Mouse (Mus musculus) megakaryocyte, embryonic 14.5 days (primary cell): ENCODE data around the gene Pde4b. TPM values are rescaled to one million over a fixed set of nuclear protein-coding genes. Genes with fewer than 3 reads are reported as not detected.

Source experiments
- H3K27me3 ChIP-seq: replicated peaks from 2 replicates; pipeline ENCODE3; 2012; ENCODE audit warnings: inconsistent platforms
- H3K36me3 ChIP-seq: replicated peaks from 2 replicates; pipeline ENCODE3; 2012; ENCODE audit warnings: low read length, inconsistent platforms, mixed read lengths
- H3K4me1 ChIP-seq: 2 replicates; pipeline ENCODE4 v1.6.1; 2012; ENCODE audit warnings: inconsistent platforms
- H3K4me3 ChIP-seq: replicated peaks from 2 replicates; pipeline ENCODE3; 2012; ENCODE audit warnings: moderate library complexity, mild to moderate bottlenecking, inconsistent platforms
- H3K9me3 ChIP-seq: 2 replicates; pipeline ENCODE4 v1.6.1; 2012; ENCODE audit warnings: inconsistent platforms
- FLI1 ChIP-seq: IDR thresholded peaks from 2 replicates; pipeline ENCODE4 v1.6.1; 2012; ENCODE audit warnings: low read length, inconsistent platforms, mixed read lengths
- GATA1 ChIP-seq: IDR thresholded peaks from 3 replicates; pipeline ENCODE4 v1.6.1; 2012; ENCODE audit warnings: mixed read lengths, low read length, inconsistent platforms, borderline replicate concordance
- polyA plus RNA-seq: library from polyadenylated mRNA; stranded (reverse); fragments of >175 nt; gene quantifications from 2 replicates; pipeline ENCODE4 v1.2.3, GENCODE M21; 2012; ENCODE audit warnings: low replicate concordance; ENCODE audit not compliant: insufficient read depth

Pde4b gene
- polyA plus RNA-seq, 1 experiment: 1.2 TPM

- Histone ChIP-seq H3K4me3 (no peak overlapping the region), H3K9me3 (no peaks in the 10 kb centered on the region), H3K36me3 (no peaks in the 10 kb centered on the region), H3K27me3 (no peaks in the 10 kb centered on the region), H3K4me1 (peaks cover 18% of the 10 kb centered on the region; the same call in 1 of the 2 replicates)
- TF ChIP-seq FLI1: no peak
- no peak for TF ChIP-seq GATA1
These were observed 409.9 kb downstream of the Pde4b start for GRCm38 (mm10) chr4:102497221-102497620.

- Histone ChIP-seq H3K4me1 (peaks cover 24% of the 10 kb centered on the region), H3K36me3 (no peaks in the 10 kb centered on the region), H3K27me3 (no peaks in the 10 kb centered on the region), H3K4me3 (no peak overlapping the region), H3K9me3 (no peaks in the 10 kb centered on the region)
- no peak for TF ChIP-seq FLI1
- TF ChIP-seq GATA1: no peak
These were observed 411.0 kb downstream of the Pde4b start for GRCm38 (mm10) chr4:102498169-102498919.

GRCm38 (mm10) chr4:102498920-102499316 lies 411.6 kb downstream of the Pde4b start:
- TF ChIP-seq FLI1 (no peak), GATA1 (no peak)

GRCm38 (mm10) chr4:102505714-102506113 lies 418.4 kb downstream of the Pde4b start:
- peaks cover 44% of the 10 kb centered on the region for H3K4me1 ChIP-seq
- H3K27me3 ChIP-seq: peaks cover 1% of the 10 kb centered on the region
- TF ChIP-seq GATA1 (no peak), FLI1 (no peak)
- H3K4me3 ChIP-seq: no peak overlapping the region
- H3K36me3 ChIP-seq: no peaks in the 10 kb centered on the region
- H3K9me3 ChIP-seq: no peaks in the 10 kb centered on the region

More at GRCm38 (mm10) chr4:102498920-102499316, 411.6 kb downstream of the Pde4b start:
- Histone ChIP-seq H3K27me3 (no peaks in the 10 kb centered on the region), H3K9me3 (no peaks in the 10 kb centered on the region), H3K4me1 (peaks cover 26% of the 10 kb centered on the region), H3K4me3 (no peak overlapping the region), H3K36me3 (no peaks in the 10 kb centered on the region)

- Histone ChIP-seq H3K4me3 (peak overlapping the region; percentile 84), H3K4me1 (peaks cover 52% of the 10 kb centered on the region), H3K9me3 (no peaks in the 10 kb centered on the region), H3K27me3 (peaks cover 5% of the 10 kb centered on the region), H3K36me3 (no peaks in the 10 kb centered on the region)
- TF ChIP-seq FLI1: no peak
- TF ChIP-seq GATA1: no peak
These were observed 419.3 kb downstream of the Pde4b start for GRCm38 (mm10) chr4:102506376-102507280.

- H3K27me3 ChIP-seq: peaks cover 9% of the 10 kb centered on the region
- peak overlapping the region; percentile 84 for H3K4me3 ChIP-seq
- no peak for TF ChIP-seq GATA1
- peaks cover 58% of the 10 kb centered on the region for H3K4me1 ChIP-seq
- no peaks in the 10 kb centered on the region for H3K9me3 ChIP-seq
- H3K36me3 ChIP-seq: no peaks in the 10 kb centered on the region
These were observed 420.0 kb downstream of the Pde4b start for GRCm38 (mm10) chr4:102507344-102507743.

GRCm38 (mm10) chr4:102507753-102508152 lies 420.4 kb downstream of the Pde4b start:
- peak overlapping the region; percentile 84 for H3K4me3 ChIP-seq
- TF ChIP-seq GATA1 (no peak), FLI1 (no peak)
- H3K27me3 ChIP-seq: peaks cover 9% of the 10 kb centered on the region
- no peaks in the 10 kb centered on the region for H3K9me3 ChIP-seq
- H3K4me1 ChIP-seq: peaks cover 59% of the 10 kb centered on the region
- H3K36me3 ChIP-seq: no peaks in the 10 kb centered on the region

GRCm38 (mm10) chr4:102510061-102510460 lies 422.7 kb downstream of the Pde4b start:
- Histone ChIP-seq H3K4me3 (no peak overlapping the region), H3K36me3 (no peaks in the 10 kb centered on the region), H3K4me1 (peaks cover 54% of the 10 kb centered on the region), H3K9me3 (no peaks in the 10 kb centered on the region), H3K27me3 (peaks cover 11% of the 10 kb centered on the region)
- TF ChIP-seq GATA1 (no peak), FLI1 (no peak)

GRCm38 (mm10) chr4:102510939-102511391 lies 423.6 kb downstream of the Pde4b start:
- Histone ChIP-seq H3K4me3 (peak overlapping the region; percentile 57), H3K9me3 (no peaks in the 10 kb centered on the region), H3K36me3 (no peaks in the 10 kb centered on the region), H3K27me3 (peaks cover 11% of the 10 kb centered on the region), H3K4me1 (peaks cover 52% of the 10 kb centered on the region)
- TF ChIP-seq FLI1 (no peak), GATA1 (no peak)
